Mouse (Mus musculus): ENCODE measurements around the gene Bicdl1.

DNA sequence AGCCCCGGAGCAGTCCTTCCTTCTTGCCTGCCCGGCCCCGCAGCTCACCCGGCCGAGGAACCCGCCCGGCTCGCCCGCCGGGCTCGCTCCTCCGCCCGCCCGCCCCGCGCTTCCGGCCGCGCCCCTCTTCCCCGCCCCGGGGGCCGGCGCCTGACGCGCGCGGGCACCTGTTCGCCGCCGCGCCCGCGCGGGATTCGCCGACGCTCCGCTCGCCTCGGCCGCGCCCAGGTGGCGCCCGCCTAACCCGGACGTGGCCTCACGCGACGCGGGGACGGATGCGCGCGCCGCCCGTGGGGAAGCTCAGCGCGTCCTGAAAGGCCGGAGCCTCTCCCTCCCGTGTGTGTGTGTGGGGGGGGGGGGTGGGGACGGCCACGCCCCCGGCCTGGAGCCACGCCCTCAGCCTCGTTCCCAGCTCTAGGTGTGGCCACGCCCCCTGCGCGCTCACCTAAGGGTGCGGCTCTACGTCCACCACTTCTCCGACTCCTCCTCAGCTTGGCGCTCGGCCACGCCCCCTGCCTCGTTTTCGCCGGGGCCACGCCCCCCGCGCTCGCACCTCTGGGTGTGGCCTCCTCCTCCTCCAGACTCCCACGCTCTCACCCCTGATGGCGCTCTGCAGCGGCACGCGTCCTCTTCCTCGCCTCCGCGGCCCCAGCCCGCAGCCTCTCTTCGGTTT lies 891 bp upstream of the Bicdl1 start:
- no peak for TF ChIP-seq EP300 (IDR thresholded peaks at IDR 0.05; ENCODE audit: low read depth)
- TF ChIP-seq CTCF (IDR thresholded peaks at IDR 0.05; ENCODE audit: low read depth): no peak

All from heart, postnatal 0 days (tissue).